Mouse (Mus musculus): Measurements from ENCODE around the gene Top2b. TPM values are rescaled to one million over a fixed set of nuclear protein-coding genes. Genes with fewer than 3 reads are reported as not detected.

Top2b gene
- 26.3 and 29.5 TPM in 2 replicates for polyA plus RNA-seq (2015; fragmentation: Nextera tagmentation; extraction: Ambion mirVana)

GRCm38 (mm10) chr14:16364878-16365337 is at the start of gene Top2b:
Gene Top2b (plus strand): TSS chr14:16365179.
- TF ChIP-seq CTCF (IDR thresholded peaks at IDR 0.05) (0 out of 2 replicates have a peak, but pooled peaks have one; percentile 4), EP300 (IDR thresholded peaks at IDR 0.05) (no peak)
- ATAC-seq = peak; percentile 98
- H3K4me2 ChIP-seq (replicated peaks; ENCODE audit: low read depth, low read length) = peak within 1 kb of the TSS; percentile 85
- H3K4me3 ChIP-seq (ENCODE audit: low read depth, low read length) = peak within 1 kb of the TSS; percentile 95
- no peaks in the 10 kb centered on the region for H3K36me3 ChIP-seq (ENCODE audit: insufficient read depth, low read length)
- H3K4me1 ChIP-seq (ENCODE audit: insufficient read depth, low read depth, low read length) = peaks cover 8% of the 10 kb centered on the region; the same call in 1 of the 2 replicates
- under 1% methylated on average over 32 of the region's 32 CpGs for WGBS
- no peaks in the 10 kb centered on the region for H3K27me3 ChIP-seq (replicated peaks; ENCODE audit: insufficient read depth, low read length)
- H3K9me3 ChIP-seq (ENCODE audit: low read length) = no peaks in the 10 kb centered on the region
- peak; percentile 99 for DNase-seq (ENCODE audit: low spot score)
- H3K27ac ChIP-seq (ENCODE audit: low read length) = peak within 1 kb of the TSS; percentile 100
- peak within 1 kb of the TSS; percentile 98 for H3K9ac ChIP-seq (replicated peaks; ENCODE audit: low read depth)

- Histone ChIP-seq H3K9ac (replicated peaks; ENCODE audit: low read depth) (no peak overlapping the region), H3K4me1 (ENCODE audit: insufficient read depth, low read depth, low read length) (peaks cover 7% of the 10 kb centered on the region; the same call in 1 of the 2 replicates), H3K36me3 (ENCODE audit: insufficient read depth, low read length) (no peaks in the 10 kb centered on the region), H3K27ac (ENCODE audit: low read length) (no peak overlapping the region), H3K4me2 (replicated peaks; ENCODE audit: low read depth, low read length) (no peak overlapping the region), H3K4me3 (ENCODE audit: low read depth, low read length) (no peak overlapping the region), H3K9me3 (ENCODE audit: low read length) (no peaks in the 10 kb centered on the region), H3K27me3 (replicated peaks; ENCODE audit: insufficient read depth, low read length) (no peaks in the 10 kb centered on the region)
- DNase-seq (ENCODE audit: low spot score) = peak; percentile 28
- ATAC-seq = peak; percentile 54
- no peak for TF ChIP-seq CTCF (IDR thresholded peaks at IDR 0.05)
- peak; percentile 45 for TF ChIP-seq EP300 (IDR thresholded peaks at IDR 0.05)
- 37% methylated on average over 1 of the region's 1 CpGs for WGBS
Observed at GRCm38 (mm10) chr14:16316715-16317114, 48.3 kb upstream of the Top2b start.

GRCm38 (mm10) chr14:16319818-16320217 is 45.2 kb upstream of the Top2b start:
- TF ChIP-seq EP300 (IDR thresholded peaks at IDR 0.05) (no peak), CTCF (IDR thresholded peaks at IDR 0.05) (no peak)
- no peaks in the 10 kb centered on the region for H3K36me3 ChIP-seq (ENCODE audit: insufficient read depth, low read length)
- DNase-seq (ENCODE audit: low spot score) (no peak), ATAC-seq (no peak)
- no peaks in the 10 kb centered on the region for H3K27me3 ChIP-seq (replicated peaks; ENCODE audit: insufficient read depth, low read length)
- no peak overlapping the region for H3K4me2 ChIP-seq (replicated peaks; ENCODE audit: low read depth, low read length)
- no peak overlapping the region for H3K9ac ChIP-seq (replicated peaks; ENCODE audit: low read depth)
- H3K4me3 ChIP-seq (ENCODE audit: low read depth, low read length) = no peak overlapping the region
- WGBS = 81% methylated on average over 2 of the region's 2 CpGs
- H3K9me3 ChIP-seq (ENCODE audit: low read length) = no peaks in the 10 kb centered on the region
- H3K4me1 ChIP-seq (ENCODE audit: insufficient read depth, low read depth, low read length) = no peaks in the 10 kb centered on the region
- no peak overlapping the region for H3K27ac ChIP-seq (ENCODE audit: low read length)

GRCm38 (mm10) chr14:16324394-16324793 is 40.6 kb upstream of the Top2b start:
- ATAC-seq = no peak
- H3K4me2 ChIP-seq (replicated peaks; ENCODE audit: low read depth, low read length) = no peak overlapping the region
- H3K4me1 ChIP-seq (ENCODE audit: insufficient read depth, low read depth, low read length) = no peaks in the 10 kb centered on the region
- H3K9me3 ChIP-seq (ENCODE audit: low read length) = no peaks in the 10 kb centered on the region
- TF ChIP-seq EP300 (IDR thresholded peaks at IDR 0.05) (no peak), CTCF (IDR thresholded peaks at IDR 0.05) (no peak)
- no peaks in the 10 kb centered on the region for H3K36me3 ChIP-seq (ENCODE audit: insufficient read depth, low read length)
- no peak overlapping the region for H3K4me3 ChIP-seq (ENCODE audit: low read depth, low read length)
- no peak overlapping the region for H3K9ac ChIP-seq (replicated peaks; ENCODE audit: low read depth)
- no peak overlapping the region for H3K27ac ChIP-seq (ENCODE audit: low read length)
- DNase-seq (ENCODE audit: low spot score) = no peak
- no peaks in the 10 kb centered on the region for H3K27me3 ChIP-seq (replicated peaks; ENCODE audit: insufficient read depth, low read length)
- WGBS = 82% methylated on average over 4 of the region's 4 CpGs

GRCm38 (mm10) chr14:16325208-16325607 is 39.8 kb upstream of the Top2b start:
- no peaks in the 10 kb centered on the region for H3K27me3 ChIP-seq (replicated peaks; ENCODE audit: insufficient read depth, low read length)
- WGBS = 22% methylated on average over 1 of the region's 1 CpGs
- H3K36me3 ChIP-seq (ENCODE audit: insufficient read depth, low read length) = no peaks in the 10 kb centered on the region
- H3K4me3 ChIP-seq (ENCODE audit: low read depth, low read length) = no peak overlapping the region
- H3K4me1 ChIP-seq (ENCODE audit: insufficient read depth, low read depth, low read length) = no peaks in the 10 kb centered on the region
- no peak overlapping the region for H3K4me2 ChIP-seq (replicated peaks; ENCODE audit: low read depth, low read length)
- peak; percentile 39 for TF ChIP-seq CTCF (IDR thresholded peaks at IDR 0.05)
- no peak for TF ChIP-seq EP300 (IDR thresholded peaks at IDR 0.05)
- H3K9me3 ChIP-seq (ENCODE audit: low read length) = no peaks in the 10 kb centered on the region
- no peak overlapping the region for H3K27ac ChIP-seq (ENCODE audit: low read length)
- DNase-seq (ENCODE audit: low spot score) (no peak), ATAC-seq (no peak)
- no peak overlapping the region for H3K9ac ChIP-seq (replicated peaks; ENCODE audit: low read depth)

- Histone ChIP-seq H3K27ac (ENCODE audit: low read length) (no peak overlapping the region), H3K36me3 (ENCODE audit: insufficient read depth, low read length) (no peaks in the 10 kb centered on the region), H3K4me1 (ENCODE audit: insufficient read depth, low read depth, low read length) (no peaks in the 10 kb centered on the region), H3K9ac (replicated peaks; ENCODE audit: low read depth) (no peak overlapping the region), H3K4me3 (ENCODE audit: low read depth, low read length) (no peak overlapping the region), H3K27me3 (replicated peaks; ENCODE audit: insufficient read depth, low read length) (no peaks in the 10 kb centered on the region), H3K4me2 (replicated peaks; ENCODE audit: low read depth, low read length) (no peak overlapping the region), H3K9me3 (ENCODE audit: low read length) (no peaks in the 10 kb centered on the region)
- TF ChIP-seq EP300 (IDR thresholded peaks at IDR 0.05) (no peak), CTCF (IDR thresholded peaks at IDR 0.05) (no peak)
- WGBS = 17% methylated on average over 2 of the region's 2 CpGs
- DNase-seq (ENCODE audit: low spot score) (peak; percentile 45), ATAC-seq (peak; percentile 76)
Observed at GRCm38 (mm10) chr14:16328531-16328930, 36.4 kb upstream of the Top2b start.

Measured in lung, postnatal 0 days (tissue).